Mouse (Mus musculus): ENCODE results near the gene Large1. TPM values are rescaled to one million over a fixed set of nuclear protein-coding genes. Genes with fewer than 3 reads are reported as not detected.
"Not testable (repeated sequence)": the region's sequence is repeated elsewhere in the genome, so short reads cannot be mapped to it uniquely, and the experiment has no call there.

Large1 gene
- polyA plus RNA-seq, 1 experiment from 2014 or later: 3.1 TPM

DNA sequence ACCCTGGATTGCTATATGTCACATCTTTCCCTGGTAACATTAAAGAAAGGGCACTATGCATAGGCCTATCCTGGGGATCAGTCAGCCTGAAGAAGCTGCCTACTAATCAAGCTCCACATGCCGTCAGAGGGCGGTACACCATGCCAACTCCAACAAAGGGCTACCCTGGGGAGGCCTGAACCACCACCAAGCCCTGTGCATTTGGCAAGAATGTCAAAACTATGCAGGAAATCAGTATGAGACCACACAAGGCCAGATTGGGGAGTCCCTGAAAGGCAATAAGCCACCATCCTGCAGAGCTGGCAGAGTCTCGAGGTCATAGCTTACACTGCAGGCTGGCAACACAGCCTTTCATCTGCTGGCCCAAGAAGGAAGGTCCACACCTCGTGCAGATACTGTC, 28.7 kb downstream of the Large1 start:
- H3K9ac ChIP-seq (ENCODE audit: low read length): no peak overlapping the region
- H3K27ac ChIP-seq (replicated peaks): no peak overlapping the region
- no peaks in the 10 kb centered on the region for H3K36me3 ChIP-seq (ENCODE audit: control insufficient read depth, insufficient read depth, low read length)
- DNase-seq (ENCODE audit: low spot score): peak; percentile 11
- H3K9me3 ChIP-seq (ENCODE audit: control insufficient read depth, low read length): no peaks in the 10 kb centered on the region
- TF ChIP-seq EP300 (optimal IDR thresholded peaks at IDR 0.05) (no peak), CTCF (IDR thresholded peaks at IDR 0.05; ENCODE audit: low read depth) (no peak)
- no peak overlapping the region for H3K4me3 ChIP-seq (ENCODE audit: low read depth, low read length)
- H3K27me3 ChIP-seq (ENCODE audit: control insufficient read depth, insufficient read depth, low read length): no peaks in the 10 kb centered on the region
- WGBS: 80% methylated on average over 4 of the region's 4 CpGs
- no peak overlapping the region for H3K4me2 ChIP-seq (replicated peaks; ENCODE audit: low read depth)
- no peaks in the 10 kb centered on the region for H3K4me1 ChIP-seq (replicated peaks; ENCODE audit: control insufficient read depth, insufficient read depth)
- ATAC-seq (ENCODE audit: low FRiP score, low TSS enrichment): no peak

DNA sequence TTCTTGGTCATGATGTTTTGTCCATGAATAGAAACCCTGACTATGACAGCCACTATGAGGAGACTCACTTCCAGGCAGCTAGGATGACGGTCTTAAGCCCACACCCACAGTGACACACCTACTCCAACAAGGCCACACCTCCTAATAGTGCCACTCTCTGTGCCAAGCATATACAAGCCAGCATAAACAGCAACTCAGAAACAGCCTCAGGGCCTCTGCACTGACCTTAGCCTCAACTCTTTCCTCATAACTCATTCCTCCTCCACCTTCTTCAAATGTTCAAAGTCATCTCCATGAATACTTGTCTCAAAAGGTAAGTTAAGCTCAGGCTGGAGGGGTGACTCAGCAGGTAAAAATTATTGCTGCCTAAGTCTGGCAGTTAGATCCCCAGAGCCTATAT, 29.7 kb downstream of the Large1 start:
- peak; percentile 59; the same call in 1 of the 2 replicates for ATAC-seq (ENCODE audit: low FRiP score, low TSS enrichment)
- no peak for TF ChIP-seq EP300 (optimal IDR thresholded peaks at IDR 0.05)
- H3K27ac ChIP-seq (replicated peaks): no peak overlapping the region

DNA sequence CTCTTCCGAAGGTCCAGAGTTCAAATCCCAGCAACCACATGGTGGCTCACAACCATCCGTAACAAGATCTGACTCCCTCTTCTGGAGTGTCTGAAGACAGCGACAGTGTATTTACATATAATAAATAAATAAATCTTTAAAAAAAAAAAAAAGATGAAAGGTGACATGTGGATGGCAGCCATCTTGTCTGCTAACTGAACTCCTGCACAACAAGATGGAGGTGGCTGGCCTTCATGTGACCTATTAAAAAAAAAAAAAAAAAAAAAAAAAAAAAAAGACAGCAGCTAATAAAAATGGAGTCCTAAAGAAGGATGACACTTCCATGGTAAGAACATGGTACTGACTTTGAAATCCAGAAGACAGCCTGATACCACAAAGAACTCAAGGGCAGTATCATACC, 33.8 kb downstream of the Large1 start:
- no CpG with 5 or more reads among the region's 3 CpGs for WGBS
- not testable (repeated sequence) for H3K4me1 ChIP-seq (replicated peaks; ENCODE audit: control insufficient read depth, insufficient read depth); H3K4me3 ChIP-seq (ENCODE audit: low read depth, low read length); H3K27ac ChIP-seq (replicated peaks); H3K9ac ChIP-seq (ENCODE audit: low read length); H3K9me3 ChIP-seq (ENCODE audit: control insufficient read depth, low read length); H3K4me2 ChIP-seq (replicated peaks; ENCODE audit: low read depth); H3K27me3 ChIP-seq (ENCODE audit: control insufficient read depth, insufficient read depth, low read length); H3K36me3 ChIP-seq (ENCODE audit: control insufficient read depth, insufficient read depth, low read length); DNase-seq (ENCODE audit: low spot score)
- ATAC-seq (ENCODE audit: low FRiP score, low TSS enrichment): peak; percentile 98

More for the DNA sequence above, 29.7 kb downstream of the Large1 start:
- no peak overlapping the region for H3K4me3 ChIP-seq (ENCODE audit: low read depth, low read length)
- no peaks in the 10 kb centered on the region for H3K4me1 ChIP-seq (replicated peaks; ENCODE audit: control insufficient read depth, insufficient read depth)
- DNase-seq (ENCODE audit: low spot score): peak; percentile 4
- H3K9me3 ChIP-seq (ENCODE audit: control insufficient read depth, low read length): no peaks in the 10 kb centered on the region
- no peaks in the 10 kb centered on the region for H3K27me3 ChIP-seq (ENCODE audit: control insufficient read depth, insufficient read depth, low read length)
- WGBS: 56% methylated on average over 1 of the region's 1 CpGs
- no peaks in the 10 kb centered on the region for H3K36me3 ChIP-seq (ENCODE audit: control insufficient read depth, insufficient read depth, low read length)
- no peak overlapping the region for H3K4me2 ChIP-seq (replicated peaks; ENCODE audit: low read depth)
- no peak overlapping the region for H3K9ac ChIP-seq (ENCODE audit: low read length)

DNA sequence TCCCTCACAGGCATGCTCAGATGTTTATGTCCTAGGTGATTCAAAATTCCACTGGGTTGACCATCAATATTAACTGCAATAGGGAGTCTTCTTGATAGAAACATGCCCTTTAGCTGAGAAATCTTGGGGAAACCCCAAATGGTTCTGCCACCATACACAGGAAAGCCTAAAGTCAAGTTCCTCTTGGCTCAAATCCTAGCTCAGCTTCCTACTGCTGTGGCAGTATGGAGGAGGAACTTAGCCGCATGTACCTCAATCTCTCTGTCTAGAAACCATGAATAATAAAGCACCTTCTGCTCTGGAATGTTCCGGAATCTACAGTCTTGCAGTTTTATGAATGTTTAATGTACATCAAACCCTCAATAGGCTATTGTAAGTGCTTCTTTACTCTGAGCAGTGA, 39.4 kb downstream of the Large1 start:
- 65% methylated on average over 2 of the region's 2 CpGs for WGBS
- Histone ChIP-seq H3K4me3 (ENCODE audit: low read depth, low read length) (no peak overlapping the region), H3K9ac (ENCODE audit: low read length) (no peak overlapping the region), H3K4me2 (replicated peaks; ENCODE audit: low read depth) (no peak overlapping the region), H3K4me1 (replicated peaks; ENCODE audit: control insufficient read depth, insufficient read depth) (peaks cover 4% of the 10 kb centered on the region; the same call in 1 of the 2 replicates), H3K27me3 (ENCODE audit: control insufficient read depth, insufficient read depth, low read length) (no peaks in the 10 kb centered on the region), H3K36me3 (ENCODE audit: control insufficient read depth, insufficient read depth, low read length) (no peaks in the 10 kb centered on the region), H3K27ac (replicated peaks) (no peak overlapping the region), H3K9me3 (ENCODE audit: control insufficient read depth, low read length) (no peaks in the 10 kb centered on the region)
- TF ChIP-seq CTCF (IDR thresholded peaks at IDR 0.05; ENCODE audit: low read depth): no peak
- no peak for TF ChIP-seq EP300 (optimal IDR thresholded peaks at IDR 0.05)
- DNase-seq (ENCODE audit: low spot score) (no peak), ATAC-seq (ENCODE audit: low FRiP score, low TSS enrichment) (no peak)

GRCm38 (mm10) chr8:73312714-73313607, 40.4 kb downstream of the Large1 start:
- no peak for TF ChIP-seq CTCF (IDR thresholded peaks at IDR 0.05; ENCODE audit: low read depth)
- no peak for TF ChIP-seq EP300 (optimal IDR thresholded peaks at IDR 0.05)
- Histone ChIP-seq H3K27ac (replicated peaks) (no peak overlapping the region), H3K27me3 (ENCODE audit: control insufficient read depth, insufficient read depth, low read length) (no peaks in the 10 kb centered on the region), H3K36me3 (ENCODE audit: control insufficient read depth, insufficient read depth, low read length) (no peaks in the 10 kb centered on the region), H3K4me1 (replicated peaks; ENCODE audit: control insufficient read depth, insufficient read depth) (peaks cover 4% of the 10 kb centered on the region; the same call in 1 of the 2 replicates), H3K9me3 (ENCODE audit: control insufficient read depth, low read length) (no peaks in the 10 kb centered on the region), H3K4me2 (replicated peaks; ENCODE audit: low read depth) (no peak overlapping the region), H3K4me3 (ENCODE audit: low read depth, low read length) (no peak overlapping the region), H3K9ac (ENCODE audit: low read length) (no peak overlapping the region)
- ATAC-seq (ENCODE audit: low FRiP score, low TSS enrichment) (peak; percentile 83), DNase-seq (ENCODE audit: low spot score) (no peak)
- 59% methylated on average over 8 of the region's 8 CpGs for WGBS

DNA sequence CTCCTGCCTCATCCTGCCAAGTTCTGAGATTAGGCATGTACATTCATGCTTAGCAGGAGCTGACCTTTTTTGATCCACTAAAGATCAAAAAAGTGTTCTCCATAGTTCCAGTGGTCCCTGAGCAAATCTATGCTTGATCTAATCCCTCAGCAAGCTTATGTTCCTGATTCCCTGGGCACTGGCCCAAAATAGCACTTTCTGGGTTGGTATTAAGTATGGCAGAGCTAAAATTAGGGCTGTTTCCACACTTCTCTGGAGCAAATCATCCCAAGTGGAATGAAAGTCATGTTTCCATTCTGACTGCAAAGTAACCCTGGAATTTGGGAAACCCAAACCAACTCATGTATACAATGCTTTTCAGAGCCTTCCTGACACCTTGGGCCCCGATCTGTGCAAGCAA, 42.9 kb downstream of the Large1 start:
- no peak for ATAC-seq (ENCODE audit: low FRiP score, low TSS enrichment)
- WGBS: 89% methylated on average over 1 of the region's 1 CpGs
- no peaks in the 10 kb centered on the region for H3K27me3 ChIP-seq (ENCODE audit: control insufficient read depth, insufficient read depth, low read length)
- H3K36me3 ChIP-seq (ENCODE audit: control insufficient read depth, insufficient read depth, low read length): no peaks in the 10 kb centered on the region
- peaks cover 4% of the 10 kb centered on the region; the same call in 1 of the 2 replicates for H3K4me1 ChIP-seq (replicated peaks; ENCODE audit: control insufficient read depth, insufficient read depth)
- no peaks in the 10 kb centered on the region for H3K9me3 ChIP-seq (ENCODE audit: control insufficient read depth, low read length)
- no peak overlapping the region for H3K9ac ChIP-seq (ENCODE audit: low read length)
- DNase-seq (ENCODE audit: low spot score): no peak
- H3K4me2 ChIP-seq (replicated peaks; ENCODE audit: low read depth): no peak overlapping the region
- H3K27ac ChIP-seq (replicated peaks): no peak overlapping the region
- no peak overlapping the region for H3K4me3 ChIP-seq (ENCODE audit: low read depth, low read length)
- TF ChIP-seq CTCF (IDR thresholded peaks at IDR 0.05; ENCODE audit: low read depth): no peak
- no peak for TF ChIP-seq EP300 (optimal IDR thresholded peaks at IDR 0.05)

All from stomach, postnatal 0 days (tissue).